Mouse (Mus musculus) granulocyte monocyte progenitor cell, adult 5-6 weeks (primary cell): ENCODE results near the gene Ms4a4d. TPM values are rescaled to one million over a fixed set of nuclear protein-coding genes. Genes with fewer than 3 reads are reported as not detected.

Experiments used
- ATAC-seq: replicated peaks from 2 replicates; pipeline ENCODE4 v1.8.0; 2016; ENCODE audit warnings: mild to moderate bottlenecking, moderate TSS enrichment, inconsistent platforms; ENCODE audit not compliant: poor library complexity, severe bottlenecking
- total RNA-seq, 2 experiments: library from RNA; stranded (forward) in 1 of 2; stranded (reverse) in 1 of 2; fragments of 200-712, 200-1000 nt in 1 of 2; fragments of >200 nt in 1 of 2; fragmentation: Nextera tagmentation in 1 of 2; gene quantifications; 2 replicates each; pipeline ENCODE4 v1.2.3; 2014 to 2017

Ms4a4d gene
- total RNA-seq, 2 experiments from 2014 or later, result not detected

DNA sequence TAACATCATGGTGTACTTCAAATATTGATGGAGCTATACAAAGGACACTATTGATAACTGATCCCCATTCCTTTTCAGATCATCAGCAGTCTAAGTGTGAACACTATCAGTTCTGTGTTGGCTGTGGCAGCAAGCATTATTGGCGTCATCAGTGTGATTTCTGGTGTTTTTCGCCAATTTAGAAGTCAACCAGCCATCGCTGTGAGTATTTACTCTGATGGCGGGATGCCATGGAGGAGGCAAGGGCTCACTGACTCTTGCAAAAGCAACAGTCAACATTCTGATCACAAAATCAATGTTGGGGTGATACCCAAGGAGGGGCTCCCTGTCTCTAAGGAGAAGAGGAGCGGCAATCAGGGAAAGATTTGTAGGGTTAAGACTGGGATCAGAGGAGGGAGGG, 18.1 kb downstream of the Ms4a4d start:
- no peak for ATAC-seq

DNA sequence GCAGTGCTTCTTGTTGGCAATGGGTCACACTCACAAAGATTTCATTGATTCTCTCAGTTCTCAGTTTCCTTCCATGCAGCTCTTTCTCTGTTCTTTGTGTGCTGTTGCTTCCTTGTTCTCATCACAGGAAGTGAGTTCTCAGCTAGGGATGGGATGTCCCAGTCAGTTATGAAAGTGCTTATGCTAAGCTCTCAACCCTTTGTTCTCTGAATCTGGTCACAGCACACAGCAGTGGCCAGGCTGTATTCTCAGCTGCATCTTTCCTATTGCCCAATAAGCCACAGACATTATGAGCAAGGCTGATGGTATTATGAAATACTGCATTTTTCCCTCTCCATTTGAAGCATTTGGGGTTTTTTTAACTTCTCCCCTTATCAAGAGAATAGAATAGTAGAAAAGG, 23.0 kb downstream of the Ms4a4d start:
- peak; percentile 100 for ATAC-seq

DNA sequence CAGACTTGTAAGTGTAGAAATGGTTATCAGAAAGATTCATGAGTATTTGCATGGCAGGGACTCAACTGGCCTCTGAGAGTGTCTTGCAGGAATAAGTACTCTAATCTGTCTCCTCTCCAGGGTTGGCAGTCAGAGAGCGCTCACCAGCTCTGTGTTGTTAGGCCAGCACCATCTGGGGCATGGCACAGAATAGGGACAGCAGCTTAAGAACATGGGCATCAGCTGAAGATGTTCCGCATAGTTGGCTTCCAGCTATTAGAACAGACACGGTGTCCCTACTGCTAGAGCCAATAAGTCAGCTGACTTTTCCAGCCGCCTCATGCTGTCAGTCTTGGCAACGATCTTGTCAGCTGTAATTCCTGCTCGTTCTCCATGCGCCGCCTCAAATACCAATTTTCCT, 38.4 kb downstream of the Ms4a4d start:
- ATAC-seq, result no peak

DNA sequence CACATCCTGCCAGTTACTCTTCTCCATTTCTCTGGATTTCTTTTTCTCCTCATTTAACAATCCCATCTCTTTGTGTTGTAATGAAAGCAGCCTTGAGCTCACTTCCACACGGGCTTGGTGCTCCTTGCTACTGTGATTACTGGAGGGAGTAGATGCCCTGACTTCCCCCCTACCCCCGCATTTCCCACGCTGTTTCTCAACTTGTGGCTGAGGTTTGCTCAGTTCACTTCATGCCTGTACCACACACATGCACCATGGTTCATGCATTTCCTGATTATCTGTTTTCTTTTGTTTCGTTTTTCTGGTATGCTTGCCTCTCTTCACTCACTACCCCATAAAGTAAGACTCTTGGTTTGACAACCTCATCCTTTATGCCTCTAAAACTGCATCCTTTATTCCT, 52.6 kb downstream of the Ms4a4d start:
- ATAC-seq, result peak; percentile 96

DNA sequence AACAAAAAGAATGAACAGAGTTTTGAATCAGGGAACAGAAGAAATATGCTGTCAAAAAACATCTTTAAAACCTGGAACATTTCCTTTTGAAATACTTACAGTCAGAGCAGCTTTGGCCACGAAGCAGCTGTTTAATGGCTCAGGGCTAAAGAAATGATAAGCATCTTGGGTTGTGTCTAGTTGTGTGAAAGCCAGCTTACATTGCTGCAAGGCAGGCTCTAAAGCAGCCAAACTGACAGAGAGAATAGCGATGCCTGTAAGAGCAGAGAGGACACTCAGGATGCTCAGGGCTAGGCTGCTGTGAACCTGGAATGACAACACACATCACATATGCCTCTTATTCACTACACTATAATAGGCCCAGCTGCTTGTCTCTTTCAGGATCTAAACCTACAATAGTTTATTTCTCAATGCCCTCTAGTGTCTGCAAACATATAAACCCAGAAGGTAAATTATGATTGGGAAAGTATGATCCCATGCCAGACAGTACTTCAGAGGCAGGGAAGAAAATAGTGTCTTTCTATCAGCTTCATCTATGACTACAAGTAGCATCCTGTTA, 53.4 kb downstream of the Ms4a4d start:
- no peak for ATAC-seq

DNA sequence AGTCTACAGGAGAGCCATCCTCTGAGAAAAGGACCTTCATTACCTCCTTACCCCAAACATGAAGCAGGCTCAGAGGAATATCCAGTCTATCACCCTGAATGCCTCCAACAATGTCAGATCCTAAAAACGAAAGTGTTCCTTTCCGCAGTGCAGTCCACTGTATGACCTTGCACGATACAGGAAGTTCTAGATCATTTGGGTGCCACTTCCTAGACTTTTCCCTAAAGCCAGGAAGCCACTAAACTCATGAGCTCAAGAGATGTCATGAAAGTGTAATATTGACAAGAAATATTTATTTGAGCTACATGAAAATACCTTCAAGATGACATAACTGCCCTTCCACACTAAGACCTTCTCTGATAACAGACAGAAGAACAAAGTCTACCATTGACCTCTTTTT, 64.7 kb downstream of the Ms4a4d start:
- ATAC-seq, result no peak

DNA sequence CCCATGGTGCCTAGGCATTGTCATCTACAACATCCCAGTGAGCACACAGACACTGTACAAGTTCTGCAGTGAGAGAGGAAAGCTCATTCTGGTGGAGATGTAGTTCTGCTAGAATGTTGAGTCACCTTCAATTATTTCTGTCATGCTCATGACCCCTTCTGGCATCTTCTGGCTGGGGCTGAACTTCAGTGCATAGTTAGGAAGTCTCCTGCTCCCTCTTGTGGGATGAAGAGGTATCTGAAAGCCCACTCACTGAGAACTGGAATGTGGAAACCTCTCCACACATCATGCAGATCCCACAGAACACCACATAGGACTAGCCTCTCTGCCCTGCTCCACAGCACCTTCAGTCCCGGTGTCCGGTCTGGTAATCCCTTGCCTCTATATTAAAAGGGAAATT, 65.4 kb downstream of the Ms4a4d start:
- peak; percentile 78 for ATAC-seq

DNA sequence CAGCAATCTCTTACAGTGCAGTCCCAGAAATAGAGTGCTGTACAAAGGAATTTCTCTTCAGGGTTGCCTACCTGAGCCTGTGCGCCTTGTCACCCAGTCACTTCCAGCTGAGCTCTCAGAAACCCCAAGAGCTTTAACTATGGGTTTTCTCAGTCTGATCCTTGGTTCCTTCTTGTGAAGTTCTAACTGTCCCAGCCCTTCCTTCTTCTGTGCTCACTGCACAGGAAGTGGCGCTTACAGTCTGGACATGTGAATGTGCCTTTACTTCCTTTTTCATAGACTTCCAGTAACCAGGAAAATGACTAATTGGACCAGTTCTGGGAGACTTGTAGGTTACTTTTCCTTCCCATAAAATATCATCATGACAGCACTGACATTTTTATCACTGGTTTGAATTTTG, 68.0 kb downstream of the Ms4a4d start, which contains the start of gene Ms4a6d:
Gene Ms4a6d, minus strand, starts transcription at position 247 of the 400 bp plus-strand sequence.
- peak; percentile 56 for ATAC-seq

Other genes starting within 250 kb of the Ms4a4d start
- gene Ms4a14, start 222.3 kb upstream of the Ms4a4d start, total RNA-seq (2014; fragmentation: Nextera tagmentation), result not detected in 2 replicates
- not detected in 2 replicates for gene Ms4a14, start 222.3 kb upstream of the Ms4a4d start, total RNA-seq (2017)
- not detected in 2 replicates for gene Ms4a7, start 200.7 kb upstream of the Ms4a4d start, total RNA-seq (2014; fragmentation: Nextera tagmentation)
- not detected in 2 replicates for gene Ms4a7, start 200.7 kb upstream of the Ms4a4d start, total RNA-seq (2017)
- not detected in 2 replicates for gene Ms4a4a, start 161.3 kb upstream of the Ms4a4d start, total RNA-seq (2014; fragmentation: Nextera tagmentation)
- not detected in 2 replicates for gene Ms4a4a, start 161.3 kb upstream of the Ms4a4d start, total RNA-seq (2017)
- gene Ms4a4c, start 132.0 kb upstream of the Ms4a4d start, total RNA-seq (2014; fragmentation: Nextera tagmentation), result 11.5 and 20.2 TPM in 2 replicates
- 13.5 and 19.6 TPM in 2 replicates for gene Ms4a4c, start 132.0 kb upstream of the Ms4a4d start, total RNA-seq (2017)
- 2.2 and 2.3 TPM in 2 replicates for gene Ms4a4b, start 93.2 kb upstream of the Ms4a4d start, total RNA-seq (2014; fragmentation: Nextera tagmentation)
- 0.10 and 2.6 TPM in 2 replicates for gene Ms4a4b, start 93.2 kb upstream of the Ms4a4d start, total RNA-seq (2017)
- gene Ms4a6c, start 67.4 kb upstream of the Ms4a4d start, total RNA-seq (2014; fragmentation: Nextera tagmentation), result 271 and 272 TPM in 2 replicates
- gene Ms4a6c, start 67.4 kb upstream of the Ms4a4d start, total RNA-seq (2017), result 201 and 211 TPM in 2 replicates
- gene Gm8369, start 50.9 kb upstream of the Ms4a4d start, total RNA-seq (2014; fragmentation: Nextera tagmentation), result 4.9 and 9.0 TPM in 2 replicates
- gene Gm8369, start 50.9 kb upstream of the Ms4a4d start, total RNA-seq (2017), result 1.4 and 2.0 TPM in 2 replicates
- 39.1 and 44.2 TPM in 2 replicates for gene Ms4a6b, start 20.3 kb upstream of the Ms4a4d start, total RNA-seq (2014; fragmentation: Nextera tagmentation)
- 28.3 and 30.5 TPM in 2 replicates for gene Ms4a6b, start 20.3 kb upstream of the Ms4a4d start, total RNA-seq (2017)
- gene Ms4a6d, start 68.0 kb downstream of the Ms4a4d start, total RNA-seq (2014; fragmentation: Nextera tagmentation), result 3.6 and 6.2 TPM in 2 replicates
- 2.4 and 2.7 TPM in 2 replicates for gene Ms4a6d, start 68.0 kb downstream of the Ms4a4d start, total RNA-seq (2017)
- gene Ms4a2, start 86.9 kb downstream of the Ms4a4d start, total RNA-seq (2014; fragmentation: Nextera tagmentation), result 21.5 and 44.3 TPM in 2 replicates
- 35.0 and 40.7 TPM in 2 replicates for gene Ms4a2, start 86.9 kb downstream of the Ms4a4d start, total RNA-seq (2017)
- 1,080 and 1,135 TPM in 2 replicates for gene Ms4a3, start 104.0 kb downstream of the Ms4a4d start, total RNA-seq (2014; fragmentation: Nextera tagmentation)
- gene Ms4a3, start 104.0 kb downstream of the Ms4a4d start, total RNA-seq (2017), result 1,013 and 1,248 TPM in 2 replicates
- 5.0 TPM in 1 of 2 replicates, not detected in the other for gene Oosp2, start 123.8 kb downstream of the Ms4a4d start, total RNA-seq (2014; fragmentation: Nextera tagmentation)
- 1.3 TPM in 1 of 2 replicates, not detected in the other for gene Oosp2, start 123.8 kb downstream of the Ms4a4d start, total RNA-seq (2017)
- 4.7 and 15.8 TPM in 2 replicates for gene Oosp1, start 154.3 kb downstream of the Ms4a4d start, total RNA-seq (2014; fragmentation: Nextera tagmentation)
- 5.1 and 11.9 TPM in 2 replicates for gene Oosp1, start 154.3 kb downstream of the Ms4a4d start, total RNA-seq (2017)
- not detected in 2 replicates for gene Oosp3, start 160.3 kb downstream of the Ms4a4d start, total RNA-seq (2014; fragmentation: Nextera tagmentation)
- not detected in 2 replicates for gene Oosp3, start 160.3 kb downstream of the Ms4a4d start, total RNA-seq (2017)
- gene Gif, start 210.8 kb downstream of the Ms4a4d start, total RNA-seq (2014; fragmentation: Nextera tagmentation), result not detected in 2 replicates
- not detected in 2 replicates for gene Gif, start 210.8 kb downstream of the Ms4a4d start, total RNA-seq (2017)
- gene Mrpl16, start 233.6 kb downstream of the Ms4a4d start, total RNA-seq (2014; fragmentation: Nextera tagmentation), result 76.7 and 90.4 TPM in 2 replicates
- gene Mrpl16, start 233.6 kb downstream of the Ms4a4d start, total RNA-seq (2017), result 103 and 113 TPM in 2 replicates